Mouse (Mus musculus): ENCODE measurements around the gene Gzma. TPM values are rescaled to one million over a fixed set of nuclear protein-coding genes. Genes with fewer than 3 reads are reported as not detected.

Gzma gene
- 1.2 TPM for polyA plus RNA-seq (2017; shearing (Covaris generic))

GRCm38 (mm10) chr13:113100879-113101278, at the start of gene Gzma:
Gzma (minus strand) TSS chr13:113100981.

DNA sequence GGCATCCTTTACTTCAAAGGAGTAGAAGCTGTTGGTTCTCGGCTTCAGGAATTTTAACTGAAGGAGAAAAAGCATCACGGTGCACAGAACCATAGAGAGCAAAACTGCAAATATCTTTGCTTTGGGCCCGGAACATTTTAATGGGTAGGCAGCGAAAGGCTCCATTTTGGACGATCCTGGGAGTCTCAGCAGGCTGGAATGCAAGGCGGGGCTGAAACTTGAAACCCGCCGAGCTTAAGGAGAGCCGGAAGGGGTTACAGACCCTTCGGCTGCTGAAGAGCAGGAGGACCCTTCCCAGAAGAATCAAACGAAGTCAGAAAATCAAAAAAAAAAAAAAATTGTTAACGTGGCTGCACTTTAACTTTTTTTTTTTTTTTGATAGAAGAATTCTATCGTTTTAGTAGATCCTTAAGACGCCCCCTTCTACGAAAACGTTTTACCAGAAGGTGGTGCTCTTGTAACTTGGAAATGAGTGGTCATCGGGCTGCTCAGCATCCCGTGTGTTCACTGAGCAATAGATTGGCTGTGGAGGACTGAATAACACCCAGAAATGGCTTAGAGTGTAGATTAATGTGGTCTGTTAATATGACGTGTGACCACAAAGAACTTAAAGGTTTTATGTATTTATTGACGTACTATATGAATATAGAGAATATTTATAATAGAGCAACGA, 54.4 kb downstream of the Gzma start, which contains the start of gene Gpx8:
Gene Gpx8 (minus strand): TSS at position 200 of the 673 bp plus-strand sequence.

Other genes starting within 250 kb of the Gzma start
- 93.6 TPM for gene Mtrex, start 173.6 kb downstream of the Gzma start, polyA plus RNA-seq (2017; shearing (Covaris generic))
- gene Dhx29, start 173.5 kb downstream of the Gzma start, polyA plus RNA-seq (2017; shearing (Covaris generic)): 31.3 TPM
- gene Ccno, start 113.2 kb downstream of the Gzma start, polyA plus RNA-seq (2017; shearing (Covaris generic)): 0.33 TPM
- not detected for gene Mcidas, start 107.1 kb downstream of the Gzma start, polyA plus RNA-seq (2017; shearing (Covaris generic))
- not detected for gene Cdc20b, start 65.9 kb downstream of the Gzma start, polyA plus RNA-seq (2017; shearing (Covaris generic))
- not detected for gene Gpx8, start 54.6 kb downstream of the Gzma start, polyA plus RNA-seq (2017; shearing (Covaris generic))
- 0.17 TPM for gene Esm1, start 108.7 kb upstream of the Gzma start, polyA plus RNA-seq (2017; shearing (Covaris generic))
- 2.2 TPM for gene Gzmk, start 124.9 kb upstream of the Gzma start, polyA plus RNA-seq (2017; shearing (Covaris generic))
- 0.04 TPM for gene BC067074, start 192.2 kb upstream of the Gzma start, polyA plus RNA-seq (2017; shearing (Covaris generic))

All from CD4-positive, CD25-positive, alpha-beta regulatory T cell, adult 9 weeks (primary cell).